Mouse (Mus musculus) stomach, postnatal 0 days (tissue): ENCODE data around the gene Pcif1. TPM values are rescaled to one million over a fixed set of nuclear protein-coding genes. Genes with fewer than 3 reads are reported as not detected.

Experiments used
- ATAC-seq: fragments of 200-750 bp; cut with Nextera tagmentation; 2 replicates; pipeline ENCODE4 v1.8.0; 2017; ENCODE audit not compliant: low FRiP score, low TSS enrichment
- DNase-seq: peaks from one replicate; pipeline ENCODE4 v3.0.0-alpha.2; 2016; ENCODE audit warnings: low spot score
- H3K27ac ChIP-seq: fragments of 300-500 bp; sonication (generic); replicated peaks from 2 replicates; pipeline ENCODE4 v1.5.1; 2014; ENCODE audit warnings: mild to moderate bottlenecking, control low read depth
- H3K27me3 ChIP-seq: fragments of 300-500 bp; sonication (generic); 2 replicates; pipeline ENCODE4 v1.6.1; 2014; ENCODE audit warnings: low read length; ENCODE audit not compliant: control insufficient read depth, insufficient read depth
- H3K36me3 ChIP-seq: fragments of 300-500 bp; sonication (generic); 2 replicates; pipeline ENCODE4 v1.6.1; 2014; ENCODE audit warnings: low read length, mixed read lengths; ENCODE audit not compliant: control insufficient read depth, insufficient read depth
- H3K4me1 ChIP-seq: fragments of 300-500 bp; sonication (generic); replicated peaks from 2 replicates; pipeline ENCODE4 v1.6.1; 2014; ENCODE audit warnings: antibody characterized with exemption; ENCODE audit not compliant: control insufficient read depth, insufficient read depth
- H3K4me2 ChIP-seq: fragments of 300-500 bp; sonication (generic); replicated peaks from 2 replicates; pipeline ENCODE4 v1.6.1; 2014; ENCODE audit warnings: low read depth, mild to moderate bottlenecking, control low read depth, moderate library complexity
- H3K4me3 ChIP-seq: fragments of 300-500 bp; sonication (generic); 2 replicates; pipeline ENCODE4 v1.5.1; 2014; ENCODE audit warnings: low read depth, low read length, control low read depth
- H3K9ac ChIP-seq: fragments of 300-500 bp; sonication (generic); 2 replicates; pipeline ENCODE4 v1.6.1; 2014; ENCODE audit warnings: mild to moderate bottlenecking, low read length, control low read depth, mixed read lengths
- H3K9me3 ChIP-seq: fragments of 300-500 bp; sonication (generic); 2 replicates; pipeline ENCODE4 v1.6.1; 2016; ENCODE audit warnings: low read length; ENCODE audit not compliant: control insufficient read depth
- CTCF ChIP-seq: IDR thresholded peaks from 2 replicates; pipeline ENCODE4 v1.5.1; 2016; ENCODE audit warnings: antibody characterized with exemption, low read depth, mild to moderate bottlenecking, moderate library complexity
- EP300 ChIP-seq: optimal IDR thresholded peaks from 2 replicates; pipeline ENCODE3; 2016; ENCODE audit warnings: antibody characterized with exemption
- WGBS: fragments of 180-500 bp; shearing (Covaris S2); extraction: QIAGEN DNeasy Blood & Tissue Kit; methylation state at CpG from one replicate; pipeline ENCODE4 v1.1.7; 2014; 5-methylcytosine and 5-hydroxymethylcytosine counted together
- polyA plus RNA-seq: library from polyadenylated mRNA; unstranded; fragments of >200 nt; fragmentation: Nextera tagmentation; extraction: Ambion mirVana; gene quantifications from 2 replicates; pipeline ENCODE4 v1.2.1, GENCODE M21; 2015

Pcif1 gene
- polyA plus RNA-seq, 1 experiment from 2014 or later: 51.4 TPM

DNA sequence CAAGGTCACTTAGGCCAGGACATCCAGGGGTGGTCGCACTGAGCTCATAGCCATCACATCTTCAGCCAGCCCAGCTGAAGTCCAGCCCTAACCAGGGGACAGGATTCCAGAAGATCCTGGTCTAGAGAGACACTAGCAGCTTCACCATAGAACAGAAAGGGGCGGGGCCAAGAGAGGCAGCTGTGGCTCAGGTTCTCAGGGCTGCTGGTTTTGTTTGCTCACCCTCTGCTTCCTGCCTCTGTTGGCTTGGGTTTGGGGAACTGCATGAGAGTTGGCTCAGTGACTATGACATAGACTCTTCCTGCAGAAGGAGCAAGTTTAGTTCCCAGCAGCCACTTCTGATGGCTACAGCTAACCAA, 34.3 kb downstream of the Pcif1 start:
- ATAC-seq (no peak), DNase-seq (peak; percentile 62)
- Histone ChIP-seq H3K27ac (no peak overlapping the region), H3K4me1 (no peaks in the 10 kb centered on the region), H3K9ac (no peak overlapping the region), H3K36me3 (0 out of 2 replicates have a peak, but pooled peaks cover 4% of the 10 kb centered on the region), H3K9me3 (no peaks in the 10 kb centered on the region), H3K27me3 (no peaks in the 10 kb centered on the region), H3K4me3 (no peak overlapping the region), H3K4me2 (no peak overlapping the region)
- TF ChIP-seq EP300: no peak
- no peak for TF ChIP-seq CTCF
- WGBS: 76% methylated on average over 2 of the region's 2 CpGs

DNA sequence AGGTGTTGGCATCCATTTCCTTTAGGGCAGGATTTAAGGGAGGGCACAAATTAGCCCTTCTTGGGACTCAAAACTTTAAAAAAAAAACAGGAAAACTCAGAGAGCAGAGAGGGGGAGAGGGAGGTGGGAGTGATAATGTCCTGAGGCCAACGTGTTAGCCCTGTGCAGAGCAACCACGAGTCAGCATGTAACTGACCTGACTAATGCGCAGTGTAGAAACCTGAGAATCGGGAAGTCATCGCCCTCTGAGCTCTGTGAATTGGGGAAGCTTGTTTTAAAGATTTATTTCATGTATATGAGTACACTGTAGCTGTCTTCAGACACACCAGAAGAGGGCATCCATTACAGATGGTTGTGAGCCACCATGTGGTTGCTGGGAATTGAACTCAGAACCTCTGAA, 37.7 kb downstream of the Pcif1 start:
- Histone ChIP-seq H3K27ac (no peak overlapping the region), H3K9ac (no peak overlapping the region), H3K4me1 (no peaks in the 10 kb centered on the region), H3K4me2 (no peak overlapping the region), H3K36me3 (no peaks in the 10 kb centered on the region), H3K9me3 (no peaks in the 10 kb centered on the region), H3K27me3 (no peaks in the 10 kb centered on the region), H3K4me3 (no peak overlapping the region)
- TF ChIP-seq EP300 (no peak), CTCF (0 out of 2 replicates have a peak, but pooled peaks have one; percentile 2)
- DNase-seq (no peak), ATAC-seq (no peak)
- 71% methylated on average over 5 of the region's 5 CpGs for WGBS

DNA sequence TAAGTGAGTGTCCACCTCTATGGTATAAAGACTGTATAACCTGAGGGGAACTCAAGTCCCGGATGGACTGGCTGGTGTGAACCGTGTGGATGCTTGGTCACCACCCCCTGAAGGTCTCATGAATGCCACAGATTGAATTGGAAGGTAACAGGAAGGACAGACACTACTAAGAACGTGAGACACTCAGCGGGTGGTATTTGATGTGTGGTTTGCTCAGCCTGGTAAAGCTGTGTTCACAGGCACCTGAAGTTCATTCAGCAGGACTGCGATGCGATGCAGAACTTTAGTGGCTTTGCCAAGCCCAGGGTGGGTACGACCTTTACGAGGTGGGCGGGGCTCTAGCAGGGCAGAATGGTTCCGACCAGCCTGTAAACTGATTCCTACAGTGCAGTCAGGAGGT, 38.3 kb downstream of the Pcif1 start:
- no peak overlapping the region for H3K9ac ChIP-seq
- 59% methylated on average over 10 of the region's 10 CpGs for WGBS
- TF ChIP-seq CTCF (no peak), EP300 (no peak)
- no peak overlapping the region for H3K4me3 ChIP-seq
- H3K4me1 ChIP-seq: no peaks in the 10 kb centered on the region
- no peaks in the 10 kb centered on the region for H3K9me3 ChIP-seq
- no peak overlapping the region for H3K4me2 ChIP-seq
- no peak for DNase-seq
- H3K36me3 ChIP-seq: no peaks in the 10 kb centered on the region
- ATAC-seq: no peak
- H3K27ac ChIP-seq: no peak overlapping the region
- no peaks in the 10 kb centered on the region for H3K27me3 ChIP-seq

DNA sequence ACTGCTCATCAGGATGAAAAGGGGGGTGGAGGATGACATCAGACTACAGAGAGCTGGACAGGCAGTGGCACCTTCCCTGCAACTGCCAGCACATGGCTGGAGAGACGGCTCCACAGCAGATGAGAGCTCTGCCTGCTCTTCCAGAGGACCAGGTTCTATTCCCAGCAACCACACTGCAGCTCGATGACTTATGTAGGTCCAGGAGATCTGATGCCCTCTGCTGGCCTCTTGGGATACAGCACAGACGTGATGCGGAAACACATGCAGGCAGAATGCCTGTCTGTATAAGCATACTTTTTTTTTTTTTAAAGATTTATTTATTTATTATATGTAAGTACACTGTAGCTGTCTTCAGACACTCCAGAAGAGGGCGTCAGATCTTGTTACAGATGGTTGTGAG, 39.2 kb downstream of the Pcif1 start:
- no peaks in the 10 kb centered on the region for H3K4me1 ChIP-seq
- no peak overlapping the region for H3K9ac ChIP-seq
- no peaks in the 10 kb centered on the region for H3K27me3 ChIP-seq
- ATAC-seq (no peak), DNase-seq (peak; percentile 36)
- H3K36me3 ChIP-seq: no peaks in the 10 kb centered on the region
- no peak overlapping the region for H3K27ac ChIP-seq
- H3K4me3 ChIP-seq: no peak overlapping the region
- 71% methylated on average over 4 of the region's 5 CpGs for WGBS
- no peak overlapping the region for H3K4me2 ChIP-seq
- TF ChIP-seq EP300 (no peak), CTCF (peak; percentile 64)
- H3K9me3 ChIP-seq: no peaks in the 10 kb centered on the region

DNA sequence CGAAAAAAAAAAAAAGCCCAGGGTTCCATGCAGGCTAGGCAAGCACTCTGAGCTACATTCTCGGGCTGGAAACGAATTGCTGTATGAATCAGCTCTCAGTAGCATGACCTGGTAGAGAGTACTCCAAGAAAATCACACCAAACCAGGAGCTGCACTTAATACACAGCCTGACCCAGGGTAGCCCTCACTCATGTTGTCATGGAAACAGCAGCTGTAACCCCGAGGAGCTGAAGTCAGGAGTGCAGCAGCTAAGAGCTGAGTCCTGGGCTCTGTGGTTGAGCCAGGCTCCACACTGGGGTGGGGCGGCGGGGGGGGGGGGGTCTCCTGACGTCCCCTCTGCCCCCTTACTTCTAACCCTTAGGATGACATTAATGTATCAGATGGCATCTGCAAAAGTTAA, 42.9 kb downstream of the Pcif1 start:
- Histone ChIP-seq H3K36me3 (no peaks in the 10 kb centered on the region), H3K27ac (no peak overlapping the region), H3K9ac (no peak overlapping the region), H3K4me3 (no peak overlapping the region), H3K9me3 (no peaks in the 10 kb centered on the region), H3K4me2 (no peak overlapping the region), H3K4me1 (no peaks in the 10 kb centered on the region), H3K27me3 (no peaks in the 10 kb centered on the region)
- no peak for TF ChIP-seq CTCF
- no peak for TF ChIP-seq EP300
- DNase-seq (no peak), ATAC-seq (no peak)
- WGBS: 60% methylated on average over 7 of the region's 7 CpGs

DNA sequence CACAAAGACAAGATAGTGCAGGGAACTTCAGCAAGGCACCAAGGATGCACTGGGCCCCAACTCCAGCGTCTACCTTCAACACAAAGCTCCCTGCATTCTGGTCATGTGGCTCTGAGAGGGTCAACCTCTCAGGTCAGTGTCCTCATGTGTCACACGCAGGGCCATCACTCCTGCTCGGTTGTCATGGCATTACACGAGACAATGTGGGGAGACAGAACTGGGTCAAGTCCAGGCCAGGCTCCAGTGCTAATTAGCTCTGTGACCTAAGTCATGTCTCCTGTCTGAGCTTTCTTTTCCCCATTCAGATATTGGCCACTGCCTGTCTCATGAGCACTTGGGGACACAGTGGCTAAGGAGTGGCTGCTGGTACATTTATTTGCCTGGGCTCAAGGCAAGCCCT, 44.2 kb downstream of the Pcif1 start:
- no peak overlapping the region for H3K4me2 ChIP-seq
- no peak overlapping the region for H3K4me3 ChIP-seq
- no peaks in the 10 kb centered on the region for H3K36me3 ChIP-seq
- H3K27me3 ChIP-seq: no peaks in the 10 kb centered on the region
- H3K9me3 ChIP-seq: no peaks in the 10 kb centered on the region
- no peak overlapping the region for H3K27ac ChIP-seq
- no peak overlapping the region for H3K9ac ChIP-seq
- 62% methylated on average over 4 of the region's 4 CpGs for WGBS
- DNase-seq (no peak), ATAC-seq (no peak)
- H3K4me1 ChIP-seq: no peaks in the 10 kb centered on the region
- TF ChIP-seq EP300 (no peak), CTCF (no peak)
